Mouse (Mus musculus) left cerebral cortex, adult 8-10 months (tissue): ENCODE measurements around the gene Zbtb16. TPM values are rescaled to one million over a fixed set of nuclear protein-coding genes. Genes with fewer than 3 reads are reported as not detected.

ENCODE experiments used
- DNase-seq, 2 experiments: peaks; one replicate each; pipeline ENCODE4 v3.0.0; 2022; ENCODE audit warnings: low spot score in 2 of 2
- total RNA-seq, 4 experiments: library from RNA; stranded (reverse); gene quantifications; 2 replicates each; pipeline ENCODE4 v1.2.4; 2022

Gene Zbtb16
- total RNA-seq, 4 experiments from 2014 or later, result 66.8 to 72.0 (median 69.8) TPM

DNA sequence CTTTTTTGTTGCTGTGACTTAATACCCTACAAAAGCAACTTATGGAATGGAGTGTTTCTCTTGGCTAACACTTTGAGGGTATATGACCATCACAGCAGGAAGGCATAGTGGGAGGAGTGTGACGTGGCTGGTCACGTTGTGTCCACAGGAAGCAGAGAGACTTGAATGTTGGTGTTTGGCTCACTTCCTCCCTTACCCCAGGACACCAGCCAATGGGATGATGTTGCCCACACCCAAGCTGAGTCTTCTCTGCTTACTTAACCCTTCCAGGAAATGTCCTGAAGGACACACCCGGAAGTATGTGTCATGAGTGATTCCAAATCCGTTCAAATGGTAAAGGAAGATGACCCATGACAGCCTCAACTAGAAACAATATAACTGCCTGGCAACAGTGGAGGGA lies 226.3 kb downstream of the Zbtb16 start:
- DNase-seq, result no peak

DNA sequence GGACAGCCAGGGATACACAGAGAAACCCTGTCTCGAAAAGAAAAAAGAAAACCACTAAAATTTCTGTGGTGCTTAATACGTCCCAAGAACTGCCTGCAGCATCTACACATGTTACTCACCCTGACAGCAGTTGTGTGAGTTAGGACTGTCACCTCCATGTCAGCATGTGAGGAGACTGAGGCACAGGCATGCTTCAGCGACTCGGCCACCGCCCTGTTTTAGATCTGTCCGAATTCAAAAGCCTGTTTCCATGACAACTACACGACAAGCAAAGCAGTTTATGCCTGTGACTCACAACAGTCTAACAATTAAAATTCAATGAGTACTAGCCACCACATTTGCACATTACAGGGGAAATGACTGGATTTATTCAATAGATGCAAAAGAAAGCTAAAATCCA lies 228.6 kb downstream of the Zbtb16 start:
- no peak for DNase-seq

DNA sequence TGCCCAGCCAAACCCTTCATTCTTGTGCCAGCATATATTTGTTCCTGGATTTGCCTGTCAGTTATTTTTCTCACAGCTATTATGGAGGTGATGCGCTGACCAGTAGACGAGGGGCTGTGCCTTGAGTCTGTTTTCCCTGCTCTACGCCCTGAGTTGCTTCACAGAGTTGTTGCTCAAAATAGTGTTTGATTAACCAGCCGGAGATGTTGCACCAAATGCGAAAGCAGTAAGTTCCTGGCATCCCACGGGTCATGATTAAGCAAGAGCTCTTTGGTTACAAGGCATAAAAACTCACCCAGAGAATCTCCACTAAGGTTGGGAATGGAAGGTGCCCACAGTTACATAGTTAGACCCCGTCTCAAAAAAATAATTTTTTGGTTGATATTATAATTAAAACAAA lies 229.9 kb downstream of the Zbtb16 start:
- no peak for DNase-seq

DNA sequence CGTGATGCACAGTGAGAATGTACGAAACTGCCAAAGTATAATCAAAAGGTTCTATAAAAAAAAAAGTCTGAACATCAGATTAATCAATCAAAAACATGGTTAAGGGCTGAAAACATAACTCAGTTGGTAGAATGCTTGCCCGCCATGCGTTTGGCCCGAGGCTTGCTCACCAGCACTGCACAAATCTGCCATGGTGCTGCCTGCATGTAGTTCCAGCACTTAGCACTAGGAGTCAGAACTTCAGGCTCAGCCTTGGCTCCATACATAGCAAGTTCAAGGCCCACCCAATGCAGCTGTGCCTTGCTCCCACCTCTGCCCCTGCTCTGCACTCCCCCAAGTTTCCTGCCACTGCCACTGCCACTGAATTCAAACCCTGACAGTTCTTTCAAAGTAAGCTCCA lies 230.3 kb downstream of the Zbtb16 start:
- DNase-seq, result no peak

DNA sequence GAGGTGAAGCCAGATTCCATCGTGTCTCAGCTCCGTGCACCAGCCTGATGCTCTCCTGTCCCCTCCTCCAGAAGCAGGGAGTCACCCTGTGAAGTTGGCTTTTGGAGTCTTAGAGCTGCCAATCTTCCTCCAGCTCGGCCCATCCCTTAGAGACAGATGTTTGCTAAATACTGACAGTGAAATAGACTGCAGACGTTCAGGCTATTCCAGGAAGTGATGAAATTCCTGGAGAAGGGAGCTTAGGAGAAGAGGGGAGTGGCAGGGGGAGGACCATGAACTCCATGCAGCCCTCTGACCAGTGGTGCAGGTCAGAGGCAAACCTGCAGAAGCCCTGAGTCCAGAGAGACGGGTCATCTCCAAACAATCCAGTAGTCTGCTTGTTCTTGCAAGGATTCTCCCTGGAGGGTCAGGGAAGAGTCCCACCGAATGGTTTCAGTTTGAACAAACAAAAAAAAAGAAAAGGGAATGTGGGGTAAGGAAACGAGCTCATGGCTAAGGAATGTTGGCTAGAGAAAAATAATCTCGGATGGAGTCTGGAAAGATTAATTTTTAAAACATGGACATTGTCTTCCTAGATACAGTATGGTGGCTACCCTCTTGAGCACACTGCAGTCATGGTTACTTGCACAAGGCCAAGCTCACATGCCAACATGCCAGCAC lies 231.0 kb downstream of the Zbtb16 start, which contains the start of gene Nnmt:
TSS of gene Nnmt (minus strand) at position 215 of the 660 bp plus-strand sequence.
- no peak for DNase-seq

Other genes starting within 250 kb of the Zbtb16 start
- gene Nnmt, start 231.1 kb downstream of the Zbtb16 start, total RNA-seq, result under 1 TPM in 3 of 4 experiments, not detected in 1; 0.46 to 0.87 (median 0.82) TPM
- 1 to 10 TPM; 5.8 to 8.6 (median 6.9) TPM for gene Htr3a, start 74.9 kb upstream of the Zbtb16 start, total RNA-seq
- gene Htr3b, start 128.8 kb upstream of the Zbtb16 start, total RNA-seq, result not detected
- gene Usp28, start 149.2 kb upstream of the Zbtb16 start, total RNA-seq, result 10 to 100 TPM; 39.0 to 43.0 (median 41.7) TPM
- gene Zw10, start 219.4 kb upstream of the Zbtb16 start, total RNA-seq, result 10 to 100 TPM; 15.6 to 18.4 (median 16.9) TPM
- gene Tmprss5, start 245.0 kb upstream of the Zbtb16 start, total RNA-seq, result 1 to 10 TPM; 1.5 to 3.5 (median 2.8) TPM